Mouse (Mus musculus) R1 (cell line): ENCODE data around the gene Pla1a.

Experiments
- DNase-seq: peaks from one replicate; pipeline ENCODE4 v3.0.0-alpha.2; 2018; ENCODE audit warnings: low read depth, low spot score

Pla1a gene

GRCm38 (mm10) chr16:38346529-38347325, 86.2 kb downstream of the Pla1a start, which contains the start of the genes Cox17 and Gm21987:
Gene Cox17, plus strand, starts transcription at chr16:38346991.
Gene Gm21987, plus strand, starts transcription at chr16:38347040.
- peak; percentile 98 for DNase-seq
